Mouse (Mus musculus) embryonic fibroblast, embryonic 13.5 days (primary cell): ENCODE measurements around the gene Bahd1.

ENCODE experiments used
- CTCF ChIP-seq: IDR thresholded peaks from 2 replicates; pipeline ENCODE4 v1.5.1; 2011; ENCODE audit warnings: mild to moderate bottlenecking, control low read depth, low read length, moderate library complexity, borderline replicate concordance; ENCODE audit not compliant: insufficient read depth
- POLR2A ChIP-seq: IDR thresholded peaks from 2 replicates; pipeline ENCODE4 v1.6.1; 2011; ENCODE audit warnings: low read depth, mild to moderate bottlenecking, control low read depth, low read length, moderate library complexity

GRCm38 (mm10) chr2:118875316-118875715 is 24.9 kb upstream of the Bahd1 start:
- TF ChIP-seq POLR2A (no peak), CTCF (no peak)
